Mouse (Mus musculus) inflammation-experienced regulatory T-cells, adult 16 weeks (primary cell): ENCODE measurements around the gene Pdcd10. TPM values are rescaled to one million over a fixed set of nuclear protein-coding genes. Genes with fewer than 3 reads are reported as not detected.

ENCODE experiments used
- polyA plus RNA-seq: library from polyadenylated mRNA; unstranded; fragments of 100-300 nt; shearing (Covaris generic); gene quantifications from one replicate; pipeline ENCODE4 v1.2.1, GENCODE M21; 2017

Pdcd10 gene
- 194 TPM for polyA plus RNA-seq

GRCm38 (mm10) chr3:75556695-75557291, at the start of gene Pdcd10:
Gene Pdcd10, minus strand, starts transcription at chr3:75556856.

GRCm38 (mm10) chr3:75557292-75557691, 636 bp upstream of the Pdcd10 start, which contains the start of gene Serpini1:
Gene Serpini1, plus strand, starts transcription at chr3:75557547.

DNA sequence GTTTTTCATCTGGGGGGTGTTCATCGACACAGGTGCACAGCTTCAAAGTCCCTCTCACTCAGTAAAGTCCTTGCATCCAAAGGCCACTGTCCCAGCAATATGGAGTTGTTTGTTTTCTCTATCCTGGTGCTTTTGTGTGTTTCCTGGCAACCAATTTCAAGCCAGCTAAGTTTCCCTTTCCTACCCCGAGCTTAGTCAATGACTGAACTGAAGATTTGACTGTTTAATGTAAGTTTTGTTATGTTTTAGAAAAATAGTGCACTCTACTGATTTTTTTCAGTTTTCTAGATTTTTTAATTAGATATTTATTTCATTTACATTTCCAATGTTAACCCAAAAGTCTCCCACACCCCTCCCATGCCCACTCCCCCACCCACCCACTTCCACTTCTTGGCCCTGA, 74.6 kb downstream of the Pdcd10 start, which contains the start of gene Wdr49:
TSS of gene Wdr49 (minus strand) at position 101 of the 400 bp plus-strand sequence.

Other genes starting within 250 kb of the Pdcd10 start
- 0.26 TPM for gene Wdr49, start 74.7 kb downstream of the Pdcd10 start, polyA plus RNA-seq
- 21.8 TPM for gene Serpini1, start 691 bp upstream of the Pdcd10 start, polyA plus RNA-seq
- gene Gm29133, start 191.3 kb upstream of the Pdcd10 start, polyA plus RNA-seq: not detected